15 mouse cellular contexts compared by ENCODE assay signal in genomic region chr4:142860441-142860840, GRCm38 (mm10).
"Had no signal": no experiment of that assay in that cellular context is flagged by ENCODE, and none has a peak within 500 bp of the region (broad histone marks: within the 10 kb centered on the region; RNA-seq: fewer than 3 reads in every experiment).

No protein-coding gene starts in this region.

- H3K4me1 ChIP-seq: kidney, embryonic 15.5 days; limb, embryonic 12.5 days; midbrain, embryonic 13.5 days had no signal

- H3K4me3 ChIP-seq: kidney, embryonic 15.5 days; limb, embryonic 12.5 days; limb, embryonic 15.5 days; midbrain, embryonic 13.5 days had no signal

- H3K9ac ChIP-seq: kidney, embryonic 15.5 days; limb, embryonic 12.5 days; limb, embryonic 15.5 days; liver, embryonic 14.5 days; liver, postnatal 0 days; lung, embryonic 14.5 days; midbrain, embryonic 13.5 days had no signal

- H3K4me2 ChIP-seq: kidney, embryonic 15.5 days; limb, embryonic 12.5 days; limb, embryonic 15.5 days; liver, embryonic 11.5 days; lung, embryonic 14.5 days; midbrain, embryonic 13.5 days had no signal

- H3K36me3 ChIP-seq: kidney, embryonic 15.5 days; limb, embryonic 12.5 days; limb, embryonic 15.5 days; midbrain, embryonic 13.5 days had no signal

- DNase-seq: kidney, postnatal 10 days; kidney, postnatal 4 days; left cerebral cortex, postnatal 4 days; liver, postnatal 0 days; lung, embryonic 14.5 days; thymus, adult 18-20 months; thymus, postnatal 36 days had no signal

- H3K9me3 ChIP-seq: kidney, embryonic 15.5 days; limb, embryonic 12.5 days; limb, embryonic 15.5 days; midbrain, embryonic 13.5 days had no signal

- H3K27me3 ChIP-seq: kidney, embryonic 15.5 days; limb, embryonic 12.5 days; limb, embryonic 15.5 days; midbrain, embryonic 13.5 days had no signal

- H3K27ac ChIP-seq: kidney, embryonic 15.5 days; limb, embryonic 12.5 days; limb, embryonic 15.5 days; liver, embryonic 14.5 days; macrophage; midbrain, embryonic 13.5 days had no signal

- ATAC-seq: liver, postnatal 0 days; lung, postnatal 0 days; midbrain, embryonic 13.5 days had no signal
